Mouse (Mus musculus) heart, adult 8-10 months (tissue): ENCODE measurements around the gene Npnt. TPM values are rescaled to one million over a fixed set of nuclear protein-coding genes. Genes with fewer than 3 reads are reported as not detected.

Experiments
- DNase-seq: peaks from one replicate; pipeline ENCODE4 v3.0.0; 2022; ENCODE audit warnings: low spot score
- total RNA-seq, 4 experiments: library from RNA; stranded (reverse); gene quantifications; 2 replicates each; pipeline ENCODE4 v1.2.4; 2022

The Npnt gene
- 1 to 10 TPM; 1.4 to 2.4 (median 1.9) TPM for total RNA-seq

DNA sequence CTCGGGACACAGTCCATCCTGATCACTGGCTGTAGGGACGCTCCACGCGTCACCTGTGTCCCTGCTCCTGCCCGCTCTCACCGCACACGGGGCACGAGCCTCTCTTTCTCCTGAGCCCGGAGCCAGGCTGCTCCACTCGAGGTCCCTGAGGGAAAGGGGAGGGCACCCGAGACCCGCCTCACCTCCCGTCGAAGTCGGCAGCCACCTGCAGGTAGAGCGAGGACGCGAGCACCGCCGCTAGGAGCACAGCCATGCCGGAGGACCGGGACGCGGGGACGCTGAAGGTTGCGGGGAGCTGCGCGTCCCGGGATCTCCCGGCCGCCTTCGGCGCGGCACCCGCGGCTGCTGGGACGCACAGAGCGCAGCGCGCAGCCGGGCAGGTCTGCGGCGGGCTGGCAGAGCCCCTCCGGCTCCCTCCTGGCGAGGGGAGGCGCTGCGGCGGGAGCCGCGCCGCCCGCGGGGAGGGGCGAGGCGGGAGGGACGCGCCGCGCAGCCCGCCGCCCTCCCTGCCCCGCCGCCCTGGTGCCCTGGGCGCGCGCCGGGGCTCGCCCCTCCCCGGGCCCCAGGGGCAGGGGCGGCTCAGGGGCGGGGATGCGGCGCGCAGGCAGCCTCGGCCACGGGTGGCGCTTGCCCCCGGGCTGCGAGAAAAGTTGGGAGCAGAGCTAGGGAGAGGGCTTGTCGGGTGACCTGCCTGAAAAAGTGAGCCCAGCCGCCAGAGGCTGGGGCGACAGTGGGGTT, at the start of gene Npnt:
Gene Npnt (minus strand): TSS at position 501 of the 738 bp plus-strand sequence.
- no peak for DNase-seq

DNA sequence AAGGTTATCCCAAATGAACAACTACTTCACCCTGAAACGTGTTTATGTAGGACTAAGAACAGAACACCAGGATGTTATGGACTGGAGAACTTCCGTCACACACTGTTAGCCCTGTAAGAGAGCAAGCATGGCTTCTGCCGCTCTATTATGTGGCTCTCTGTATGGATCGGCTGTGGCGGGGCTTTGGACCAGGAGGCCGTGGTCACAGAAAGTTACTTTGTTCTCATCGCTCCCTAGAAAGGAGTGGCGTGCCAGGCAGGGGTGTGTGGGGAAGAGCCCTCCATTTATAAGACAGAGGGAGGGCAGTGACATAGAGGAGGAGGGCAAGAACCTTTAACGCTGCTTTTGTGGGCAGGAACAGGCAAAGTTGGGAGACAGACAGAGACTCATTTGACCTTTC, 46.2 kb upstream of the Npnt start:
- DNase-seq, result no peak

- DNase-seq, result no peak
Observed at GRCm38 (mm10) chr3:132995904-132996267, 45.8 kb upstream of the Npnt start.

DNA sequence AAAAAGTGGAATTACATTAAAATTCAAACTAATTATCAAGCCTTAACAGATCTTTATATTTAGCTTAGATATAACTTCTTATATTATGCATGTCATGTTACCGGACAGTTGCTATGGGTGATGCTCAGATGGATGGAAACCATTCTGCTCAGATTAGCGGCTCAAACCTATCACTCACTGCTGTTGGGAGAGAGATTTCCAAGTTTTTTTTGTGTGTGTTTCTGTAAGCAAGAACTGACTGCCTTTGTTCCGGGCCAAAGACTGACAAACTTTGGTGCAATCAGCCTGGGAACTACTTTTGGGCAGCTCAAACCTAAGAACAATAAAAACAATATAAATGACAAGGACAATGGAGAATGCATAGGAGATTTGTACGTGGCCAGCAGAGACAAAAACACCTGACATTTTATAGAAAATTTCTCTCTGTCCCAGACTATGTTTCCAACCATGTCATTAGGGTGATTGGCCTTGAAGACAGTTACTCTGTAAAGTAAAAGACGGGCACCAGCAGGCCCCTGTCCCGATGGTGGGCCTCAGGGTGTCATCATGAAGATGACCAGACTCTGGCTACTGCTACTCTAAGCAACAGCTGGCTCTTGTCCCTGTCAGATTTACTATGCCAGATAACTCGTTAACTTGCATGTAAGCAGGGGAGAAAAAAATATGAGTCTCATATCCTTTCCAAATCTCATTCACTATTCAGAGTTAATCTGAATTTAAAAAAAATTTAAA, 45.2 kb upstream of the Npnt start:
- no peak for DNase-seq

- no peak for DNase-seq
Observed at GRCm38 (mm10) chr3:132986188-132986587, 36.1 kb upstream of the Npnt start.

DNA sequence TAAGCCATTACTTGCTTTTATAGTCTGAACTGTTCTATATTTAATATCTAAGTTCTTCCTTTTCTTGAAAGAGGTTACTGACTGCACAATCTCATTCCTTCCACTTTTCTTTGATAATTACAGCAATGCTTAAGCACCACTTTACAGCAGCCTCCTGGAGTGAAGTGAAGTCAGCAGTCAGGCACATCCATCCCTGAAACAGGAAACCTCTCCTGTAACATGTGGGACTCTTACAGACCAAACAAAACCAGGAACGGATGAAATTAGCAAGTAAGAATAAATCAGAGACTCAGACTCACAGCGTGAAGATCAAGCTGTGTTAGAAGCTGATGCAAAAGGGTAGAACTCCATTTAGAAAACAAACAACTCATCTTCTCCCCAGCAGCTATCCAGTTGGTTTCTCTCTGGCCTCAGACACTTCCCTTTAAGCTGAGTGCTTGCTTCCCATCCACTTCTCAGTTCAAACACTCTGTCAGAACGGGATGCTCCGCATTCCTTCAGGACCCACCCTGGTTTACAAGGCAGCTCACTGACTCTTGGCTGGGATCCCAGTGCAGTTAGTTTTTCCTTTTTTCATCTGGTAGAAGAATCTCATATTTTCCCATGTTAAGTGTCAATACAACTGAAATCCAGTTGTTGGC, 33.9 kb upstream of the Npnt start:
- no peak for DNase-seq

DNA sequence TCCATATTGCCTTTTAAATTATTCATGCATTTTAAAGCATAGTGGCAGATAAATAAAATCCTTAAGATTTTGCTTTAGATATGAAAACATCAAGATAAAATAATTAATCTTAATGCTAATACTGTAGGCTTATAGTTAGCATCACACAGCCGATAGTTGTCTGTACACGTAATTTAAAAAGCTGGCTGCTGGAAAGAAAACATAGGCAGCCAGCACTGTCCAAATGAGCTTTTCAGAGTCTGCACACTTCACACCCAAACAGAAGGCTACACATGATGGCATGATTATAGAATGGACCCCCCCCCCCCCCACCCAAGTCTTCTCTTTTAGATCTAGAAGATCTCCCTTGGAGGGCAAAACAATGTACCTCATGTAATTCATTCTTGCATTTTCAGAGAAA, 31.9 kb upstream of the Npnt start:
- DNase-seq, result no peak

DNA sequence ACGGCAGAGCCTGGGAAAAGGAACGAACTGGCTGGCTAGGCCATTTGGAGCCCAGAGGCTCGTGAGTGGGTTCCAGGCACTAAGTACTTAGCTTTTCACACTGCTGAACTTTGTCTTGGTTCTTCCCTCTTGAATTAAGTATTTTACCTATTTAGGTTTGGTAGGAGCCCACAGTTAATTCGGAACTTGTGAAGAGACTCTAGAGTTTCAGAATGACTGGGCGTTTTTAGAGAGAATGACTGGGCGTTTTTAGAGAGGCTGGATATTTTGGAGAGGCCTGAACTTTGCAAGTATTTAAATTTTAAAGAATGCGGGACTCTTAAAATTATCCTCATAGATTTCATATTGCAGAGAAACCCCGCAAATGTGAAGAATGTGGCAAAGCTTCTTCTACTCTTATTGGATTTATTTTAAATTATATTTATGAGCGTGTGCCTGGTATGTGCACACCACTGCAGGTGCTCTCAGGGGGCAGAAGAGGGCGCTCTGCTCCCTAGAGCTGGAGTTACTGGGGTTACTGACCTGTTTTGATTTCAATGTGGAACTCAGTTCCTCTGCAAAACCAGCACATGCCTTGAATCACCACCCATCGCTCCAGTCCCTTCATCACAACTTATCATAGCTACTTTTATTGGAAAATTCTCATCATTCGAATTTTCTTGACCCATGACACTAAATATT, 29.8 kb upstream of the Npnt start:
- no peak for DNase-seq

- DNase-seq, result no peak
Observed at GRCm38 (mm10) chr3:132966255-132966654, 16.2 kb upstream of the Npnt start.

GRCm38 (mm10) chr3:132964715-132965507, 14.8 kb upstream of the Npnt start:
- no peak for DNase-seq

DNA sequence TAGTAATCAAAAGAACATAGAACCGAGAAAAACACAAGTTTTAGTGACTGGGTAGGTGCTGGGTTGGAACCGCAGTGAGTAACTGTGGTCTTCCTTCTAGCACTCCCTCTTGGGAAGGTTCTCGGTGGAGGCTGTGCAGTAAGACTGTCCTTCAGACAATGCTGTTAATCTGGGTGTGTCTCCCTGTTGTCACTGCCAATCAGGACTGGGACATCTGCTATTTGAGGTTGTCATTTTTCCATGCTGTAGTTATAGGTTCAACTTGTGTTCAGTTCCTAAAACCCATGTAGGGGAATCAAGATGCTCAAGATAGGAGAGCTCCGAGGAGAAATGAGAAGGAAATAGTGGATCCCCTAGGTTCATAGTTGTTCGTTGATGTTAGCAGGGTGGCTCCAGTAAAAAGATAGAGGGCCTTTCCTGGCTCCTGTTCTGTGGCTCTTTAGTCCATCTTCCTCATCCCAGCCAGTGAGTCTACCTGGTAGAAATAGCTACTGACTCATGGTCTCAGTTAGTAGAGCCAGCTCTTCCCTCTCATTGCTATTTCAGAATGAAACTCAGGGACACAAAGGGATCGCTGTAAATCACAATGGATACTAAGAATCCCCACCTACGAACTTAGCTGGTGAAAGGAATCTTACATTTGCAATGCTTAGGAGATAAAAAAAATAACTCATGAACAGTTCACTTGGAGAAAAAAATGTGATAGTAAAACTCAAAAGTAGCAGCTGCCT, 12.7 kb upstream of the Npnt start:
- no peak for DNase-seq

- DNase-seq, result no peak
Observed at GRCm38 (mm10) chr3:132950529-132950880, 414 bp upstream of the Npnt start.

GRCm38 (mm10) chr3:132949380-132949790, 706 bp downstream of the Npnt start:
- DNase-seq, result no peak

- DNase-seq, result no peak
Observed at GRCm38 (mm10) chr3:132948298-132948795, 1.7 kb downstream of the Npnt start.

GRCm38 (mm10) chr3:132946086-132946485, 4.0 kb downstream of the Npnt start:
- DNase-seq, result no peak

GRCm38 (mm10) chr3:132945669-132946068, 4.4 kb downstream of the Npnt start:
- no peak for DNase-seq

GRCm38 (mm10) chr3:132944609-132945008, 5.5 kb downstream of the Npnt start:
- DNase-seq, result no peak

DNA sequence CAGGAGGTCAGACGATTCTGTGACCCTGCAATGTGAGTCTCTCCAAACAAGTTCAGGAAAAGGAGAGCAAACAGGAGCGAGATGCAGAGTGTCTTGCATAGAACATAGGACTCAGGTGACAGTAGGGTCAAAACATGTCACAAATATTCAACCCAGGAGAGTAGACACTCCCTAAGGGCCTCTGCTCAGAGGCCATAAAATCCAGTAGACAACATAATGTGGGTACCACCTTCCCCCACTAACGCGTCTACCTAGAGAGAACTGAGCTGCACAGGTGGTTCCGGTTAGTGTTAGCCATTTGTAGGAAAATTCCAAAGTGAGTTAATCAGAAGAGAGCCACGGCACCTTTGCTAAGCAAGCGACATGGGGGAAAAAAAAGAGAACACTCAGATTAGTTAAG, 5.9 kb downstream of the Npnt start:
- no peak for DNase-seq

GRCm38 (mm10) chr3:132942778-132943177, 7.3 kb downstream of the Npnt start:
- DNase-seq, result no peak

DNA sequence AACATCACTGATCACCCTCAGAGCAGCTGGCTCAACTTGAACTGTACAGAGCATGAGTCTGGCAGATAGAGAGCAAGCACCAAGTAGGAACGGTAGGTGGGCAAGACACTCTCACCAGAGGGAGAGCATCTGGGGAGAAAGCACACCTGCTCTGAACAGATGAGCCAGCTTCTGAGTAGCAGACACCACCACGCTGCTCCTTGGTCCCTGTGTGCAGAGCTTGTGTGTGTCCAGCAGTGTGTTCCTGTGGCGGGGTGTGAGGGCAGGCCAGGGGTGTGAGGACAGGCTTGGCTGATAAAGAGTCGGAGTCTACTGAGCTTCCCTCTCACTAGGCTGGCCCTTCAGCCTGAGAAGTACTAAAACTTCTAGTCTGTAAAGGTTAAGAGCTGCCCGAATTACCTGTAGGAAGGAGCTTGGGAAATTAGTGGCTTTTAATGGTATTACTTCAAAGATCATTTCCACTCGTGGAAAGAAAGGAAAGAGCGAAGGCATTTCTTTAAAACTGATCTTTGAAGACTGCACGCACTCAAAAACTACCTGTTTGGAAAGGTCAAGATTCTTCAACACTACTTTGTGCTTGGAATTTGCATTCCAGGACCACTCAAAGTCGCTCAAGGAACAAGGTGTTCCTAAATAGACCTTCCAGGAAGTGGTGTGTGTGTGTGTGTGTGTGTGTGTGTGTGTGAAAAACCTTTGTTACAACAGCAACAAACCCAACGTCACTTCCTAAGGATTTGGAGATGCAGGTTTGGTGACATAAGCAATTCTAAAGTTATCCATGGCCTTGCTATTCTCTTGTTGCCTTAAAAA, 9.7 kb downstream of the Npnt start:
- no peak for DNase-seq
